Mouse (Mus musculus): ENCODE results near the gene Slc38a9.

The Slc38a9 gene

DNA sequence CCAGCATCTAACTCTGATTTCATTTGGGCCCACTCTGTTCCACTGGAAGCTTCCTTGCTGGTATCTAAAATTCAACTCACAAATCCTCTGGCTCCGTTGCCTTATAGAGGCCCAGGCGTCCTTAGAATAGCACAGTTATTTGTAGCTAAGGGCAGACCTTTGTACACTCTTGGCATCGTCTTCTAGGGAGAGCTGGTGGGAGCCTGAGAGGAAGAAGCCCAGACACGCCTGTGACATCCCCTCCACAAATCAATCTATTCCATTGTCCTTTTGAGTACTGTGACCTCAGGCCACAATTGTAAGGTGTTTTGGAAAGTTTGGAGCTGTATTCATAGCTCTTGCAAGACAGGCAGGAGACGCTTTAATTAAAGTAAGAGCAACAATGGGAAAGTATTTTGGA lies 104.0 kb downstream of the Slc38a9 start:
- DNase-seq (ENCODE audit: low spot score in 2 of 2), result no peak

DNA sequence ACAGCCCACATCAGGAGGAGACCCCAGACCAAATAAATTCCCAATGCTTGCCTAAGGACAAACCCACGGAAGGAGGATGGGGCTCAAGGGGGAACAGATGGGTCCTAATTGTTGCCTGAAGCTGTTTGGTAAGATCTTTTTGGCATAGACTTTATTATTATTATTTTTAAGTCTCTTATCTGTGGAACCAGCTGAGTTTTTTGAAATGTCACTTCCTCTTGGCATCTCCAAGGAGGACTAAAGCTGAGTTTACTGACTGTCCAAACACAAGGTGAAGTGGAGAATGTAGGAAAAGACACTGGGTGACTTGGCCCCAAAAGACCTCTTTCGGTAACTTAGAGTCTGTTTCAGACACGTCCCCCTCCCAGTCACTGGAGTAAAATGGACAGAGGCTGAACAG lies 105.1 kb downstream of the Slc38a9 start:
- no peak for DNase-seq (ENCODE audit: low spot score in 2 of 2)

DNA sequence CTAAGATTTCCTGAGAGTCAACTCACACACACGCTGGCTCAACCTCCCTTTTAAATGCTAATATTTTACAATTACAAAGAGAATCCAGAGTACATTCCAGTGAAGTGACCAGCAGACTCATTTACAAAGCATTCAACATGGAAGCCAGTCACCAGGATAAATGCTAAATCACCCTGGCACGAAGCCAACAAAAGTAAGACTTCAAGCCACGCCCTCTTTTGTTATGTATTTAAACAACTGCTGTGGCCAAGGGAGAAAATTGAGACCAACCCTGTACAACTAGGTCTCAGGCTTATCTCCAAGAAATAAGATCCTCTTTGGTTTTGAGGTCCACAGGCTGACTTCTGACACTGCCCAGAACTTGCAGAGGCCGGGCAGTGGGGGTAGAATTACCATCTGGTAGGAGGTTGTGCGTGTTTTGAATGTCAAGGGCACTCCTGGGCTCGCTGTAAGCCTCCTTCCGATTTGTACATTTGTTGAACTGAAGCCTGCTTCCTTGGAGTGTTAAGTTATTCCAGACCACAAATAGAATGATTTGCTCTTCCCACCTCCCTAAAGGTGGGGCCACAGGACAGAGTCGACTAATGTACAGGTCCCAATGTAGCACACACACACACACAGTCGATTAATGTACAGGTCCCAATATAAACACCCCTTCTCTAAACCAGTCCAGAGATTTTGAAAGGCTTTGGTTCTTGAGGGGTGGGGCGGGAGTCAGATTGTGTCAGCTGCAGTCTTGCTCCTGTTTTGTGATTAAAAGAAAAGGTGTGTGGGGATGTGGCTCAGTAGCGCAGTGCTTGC lies 110.2 kb downstream of the Slc38a9 start:
- no peak for DNase-seq (ENCODE audit: low spot score in 2 of 2)

DNA sequence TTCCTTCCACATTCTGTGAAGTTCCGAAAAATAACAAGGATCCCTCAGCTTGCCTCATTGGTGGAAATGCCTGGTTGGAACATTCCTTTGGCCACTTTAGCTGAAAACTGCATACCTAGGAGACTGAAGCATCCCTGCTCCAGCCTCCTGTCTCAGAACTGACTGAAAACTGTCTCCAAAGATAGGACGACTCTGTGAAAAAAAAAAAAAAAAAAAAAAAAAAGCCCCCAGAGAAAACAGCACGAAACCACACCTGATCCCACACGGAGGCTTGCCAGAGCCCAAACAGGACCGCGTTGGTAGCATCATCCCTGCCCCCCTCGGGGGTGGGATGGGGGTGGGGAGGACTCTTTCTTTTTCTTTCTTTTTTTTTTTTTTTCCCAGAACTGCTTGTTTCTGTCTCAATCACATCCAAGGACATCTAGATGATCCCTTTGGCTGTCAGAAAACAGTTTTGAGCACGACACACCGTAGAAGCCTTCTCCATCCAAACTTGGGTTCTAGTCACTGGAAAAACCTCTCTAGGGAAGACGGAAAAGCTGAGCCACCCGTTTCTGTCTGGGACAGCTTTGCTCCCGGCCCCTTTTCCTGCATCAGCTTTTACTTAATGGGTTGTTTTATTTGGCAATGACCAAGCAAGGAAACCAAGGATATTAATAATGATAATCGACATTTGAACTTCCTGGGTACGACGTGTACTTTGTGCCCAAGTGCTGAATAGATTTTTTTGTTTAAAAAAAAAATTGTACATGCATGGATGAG lies 111.1 kb downstream of the Slc38a9 start:
- no peak for DNase-seq (ENCODE audit: low spot score in 2 of 2)

DNA sequence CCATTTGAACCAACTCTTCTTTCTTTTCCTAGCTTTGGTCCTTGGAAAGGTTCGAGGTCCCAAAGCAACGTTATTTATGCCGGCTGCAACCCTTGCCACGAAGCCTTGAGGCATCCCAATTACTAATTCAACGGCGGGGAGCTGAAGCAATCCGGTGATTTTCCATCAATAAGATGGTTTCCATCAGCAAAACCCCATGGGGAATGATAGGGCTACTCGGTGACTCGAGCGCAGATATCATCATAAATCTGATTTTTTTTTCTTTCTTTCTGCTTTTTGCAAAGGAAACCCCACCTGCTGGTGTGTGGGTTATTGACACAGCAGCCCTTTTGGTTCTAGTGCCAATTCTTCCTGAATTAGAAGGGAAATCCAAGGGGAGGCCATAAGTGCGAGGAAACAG lies 111.7 kb downstream of the Slc38a9 start:
- no peak for DNase-seq (ENCODE audit: low spot score in 2 of 2)

DNA sequence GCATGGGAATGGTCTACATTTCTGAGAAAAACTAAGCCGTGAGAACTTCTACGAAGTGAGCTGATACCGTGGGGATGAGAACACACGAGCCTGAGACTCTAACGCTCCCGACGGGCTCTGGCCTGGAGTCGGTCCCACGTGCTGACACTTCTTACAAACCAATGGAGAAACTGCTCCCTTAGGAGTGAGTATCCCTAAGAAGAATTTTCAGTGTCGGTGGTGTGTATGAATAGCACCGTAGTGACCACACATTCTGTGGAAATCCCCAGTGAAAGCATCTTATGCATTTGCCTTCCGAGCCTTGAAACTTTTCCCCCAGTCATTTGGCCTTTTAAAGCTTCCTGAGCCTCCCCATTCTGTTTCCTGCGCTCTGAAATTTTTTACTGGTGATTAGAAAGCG lies 112.3 kb downstream of the Slc38a9 start:
- DNase-seq (ENCODE audit: low spot score in 2 of 2), result no peak

DNA sequence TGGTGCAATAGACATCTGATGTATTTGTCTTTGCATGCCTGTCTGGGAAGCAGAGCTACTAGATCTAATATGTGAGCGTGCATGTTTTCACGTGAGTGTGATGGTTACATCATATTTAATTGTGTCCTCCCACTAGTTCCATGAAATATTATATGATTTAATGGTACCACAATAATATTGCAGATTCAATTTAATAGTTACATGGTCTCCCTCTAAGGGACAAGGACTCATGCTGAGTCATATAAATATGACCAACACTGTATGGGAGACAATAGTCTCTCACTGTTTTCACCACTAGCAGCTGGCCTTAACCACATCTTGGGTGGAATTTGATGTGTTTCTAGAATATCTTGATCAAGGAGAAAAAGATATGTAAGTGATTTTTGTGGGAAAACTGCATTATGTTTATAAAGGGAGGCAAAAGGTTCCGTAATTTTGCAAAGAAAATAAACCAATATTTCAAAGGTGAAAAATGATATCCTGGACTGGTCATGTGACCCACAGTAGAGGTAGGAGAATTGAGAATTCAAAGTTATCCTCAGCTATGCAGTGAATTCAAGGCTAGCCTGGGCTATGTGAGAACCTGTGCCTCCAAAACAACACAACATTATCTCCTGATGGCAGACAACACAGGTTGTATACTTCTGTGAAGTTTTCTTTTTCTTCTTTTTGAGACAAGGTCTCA lies 113.6 kb downstream of the Slc38a9 start:
- no peak for DNase-seq (ENCODE audit: low spot score in 2 of 2)

DNA sequence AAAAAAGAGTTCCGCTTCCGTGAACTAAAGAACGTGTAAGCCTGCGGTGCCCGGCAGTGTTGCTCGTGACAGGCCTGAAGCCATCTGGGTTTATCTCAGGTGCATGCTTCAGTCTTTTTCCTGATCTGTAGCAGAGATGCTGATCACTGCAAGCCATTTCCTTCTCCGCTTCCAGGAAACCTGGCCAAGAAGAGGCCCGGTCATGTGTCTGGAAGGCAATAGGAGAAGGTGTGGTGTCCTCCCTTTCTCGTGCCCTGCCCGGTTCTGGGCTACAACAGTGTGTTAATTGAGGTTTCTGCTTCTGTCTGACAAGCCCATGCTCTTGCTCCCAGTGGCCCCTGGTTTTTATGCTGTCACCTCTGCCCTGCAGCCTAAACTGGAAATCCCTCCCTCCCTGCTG lies 115.3 kb downstream of the Slc38a9 start:
- no peak for DNase-seq (ENCODE audit: low spot score in 2 of 2)

DNA sequence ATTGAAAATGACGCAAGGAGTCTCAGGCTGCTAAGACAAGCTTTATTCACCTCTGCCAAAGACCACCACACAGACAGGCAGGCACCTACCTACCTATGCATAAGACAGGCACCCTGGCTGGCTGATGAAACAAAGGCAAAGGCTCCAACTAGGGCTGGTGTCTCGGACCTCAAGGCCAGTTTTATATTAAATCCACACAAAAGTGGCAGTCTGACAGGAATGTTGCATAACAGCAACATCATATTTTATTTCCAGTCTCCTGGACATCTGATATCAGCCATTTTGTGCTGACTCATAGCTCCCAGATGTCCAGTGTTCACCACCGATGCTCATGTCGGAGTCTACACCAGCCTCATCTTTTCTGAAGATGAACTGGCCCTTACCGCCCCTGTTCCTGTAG lies 117.9 kb downstream of the Slc38a9 start:
- DNase-seq (ENCODE audit: low spot score in 2 of 2), result no peak

DNA sequence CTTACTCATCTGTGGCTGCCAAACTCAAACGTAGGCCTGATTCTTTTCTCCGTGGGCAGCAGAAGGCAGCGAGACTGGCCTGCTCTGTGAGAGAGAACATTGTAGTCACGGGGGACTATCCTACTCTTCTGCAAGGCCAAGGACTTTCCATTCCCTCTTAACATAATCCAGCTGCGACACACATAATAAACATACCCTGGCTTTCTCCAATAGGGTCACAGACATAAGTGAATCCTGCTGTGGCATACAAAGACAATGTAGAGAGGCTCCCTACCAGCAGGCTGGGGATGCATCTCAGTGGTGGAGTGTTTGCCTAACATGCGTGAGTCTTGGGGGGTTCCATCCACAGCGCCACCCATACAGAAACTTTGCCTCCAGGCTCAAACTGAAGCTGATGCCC lies 124.8 kb downstream of the Slc38a9 start:
- DNase-seq (ENCODE audit: low spot score in 2 of 2), result no peak

DNA sequence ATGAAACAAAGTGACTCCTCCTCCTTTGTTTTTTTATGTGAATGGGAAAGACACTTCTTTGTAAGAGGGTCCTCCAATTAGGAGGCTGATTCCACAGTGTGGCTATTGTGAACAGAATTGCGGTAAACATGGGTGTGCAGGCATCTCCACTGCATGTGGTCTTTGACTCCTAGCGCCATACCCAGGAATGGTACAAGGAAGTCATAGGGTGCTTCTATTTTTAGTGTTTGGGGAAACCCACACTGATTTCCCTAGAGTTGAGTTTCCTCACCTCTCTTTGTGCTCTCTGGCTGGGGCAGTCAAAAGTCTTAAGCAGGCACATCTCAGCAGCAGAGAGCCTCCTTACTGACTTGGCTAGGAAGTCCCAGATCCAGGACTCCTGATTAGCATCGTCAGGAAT lies 125.6 kb downstream of the Slc38a9 start:
- no peak for DNase-seq (ENCODE audit: low spot score in 2 of 2)

DNA sequence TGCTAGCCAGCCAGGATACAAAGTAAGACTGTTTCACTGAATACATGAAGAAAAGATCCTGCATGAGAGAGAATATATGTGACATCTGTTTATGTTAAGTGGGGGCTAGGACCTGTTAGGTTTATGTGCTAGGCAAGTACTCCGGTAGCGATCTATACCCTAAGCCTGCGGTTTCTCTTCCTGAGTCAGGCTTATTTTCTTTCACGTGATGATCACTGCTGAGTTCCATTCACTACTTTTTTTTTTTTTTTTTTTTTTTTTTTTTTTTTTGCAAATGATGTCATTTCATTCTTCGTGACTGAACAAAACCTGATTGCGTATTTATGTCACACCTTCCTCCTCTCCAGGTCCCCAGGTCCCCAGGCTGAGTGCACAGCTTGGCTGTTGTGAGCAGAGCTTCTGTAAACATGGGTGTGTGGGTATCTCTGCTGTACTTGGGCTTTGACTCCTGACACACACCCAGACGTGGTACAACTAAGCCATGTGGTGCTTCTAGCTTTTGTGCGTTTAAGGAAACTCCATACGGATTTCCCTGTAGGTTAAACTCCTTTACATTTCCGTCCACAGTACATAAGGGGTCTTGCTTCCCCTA lies 126.5 kb downstream of the Slc38a9 start:
- no peak for DNase-seq (ENCODE audit: low spot score in 2 of 2)

Measured in urinary bladder, adult 18-20 months (tissue).